Mouse (Mus musculus) lung, postnatal 36 days (tissue): ENCODE data around the gene Gm16451.
"Not testable (repeated sequence)": the region's sequence is repeated elsewhere in the genome, so short reads cannot be mapped to it uniquely, and the experiment has no call there.

Experiments used
- DNase-seq: peaks from one replicate; pipeline ENCODE4 v3.0.0; 2022; ENCODE audit warnings: mixed read lengths

The Gm16451 gene

DNA sequence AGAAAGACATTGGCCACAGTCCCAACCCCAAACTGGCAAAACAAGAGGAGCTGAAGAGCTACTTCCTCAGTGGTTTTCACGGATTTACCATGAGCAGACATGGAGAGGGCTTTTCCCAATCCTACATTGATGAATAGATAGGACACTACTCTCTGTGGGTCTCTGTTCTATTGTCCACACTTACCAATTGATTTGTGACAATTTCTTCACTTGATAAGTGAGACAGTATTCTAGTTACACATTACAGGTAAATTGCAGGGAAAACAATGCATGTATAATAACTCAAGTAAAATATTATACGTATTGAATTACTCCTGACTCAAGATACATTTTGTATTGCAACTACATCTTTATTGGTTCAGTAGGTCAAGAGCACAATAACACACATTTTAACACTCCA lies at the start of gene Gm16451:
TSS of gene Gm16451 (minus strand) at position 101 of the 400 bp plus-strand sequence.
- DNase-seq, result not testable (repeated sequence)

DNA sequence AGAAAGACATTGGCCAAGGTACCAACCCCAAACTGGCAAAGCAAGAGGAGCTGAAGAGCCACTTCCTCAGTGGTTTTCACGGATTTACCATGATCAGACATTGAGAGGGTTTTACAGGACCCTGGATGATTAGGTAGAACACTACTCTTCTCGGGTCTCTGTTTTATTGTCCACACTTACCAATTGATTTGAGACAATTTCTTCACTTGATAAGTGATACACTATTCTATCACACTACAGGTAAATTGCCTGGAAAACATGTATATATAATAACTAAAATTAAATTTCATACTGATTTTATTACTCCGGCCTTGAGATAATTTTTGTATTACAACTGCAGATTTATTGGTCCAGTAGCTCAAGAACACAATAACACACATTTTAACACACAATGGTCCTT lies 45.9 kb upstream of the Gm16451 start, which contains the start of gene Vmn1r142:
TSS of gene Vmn1r142 (minus strand) at position 101 of the 400 bp plus-strand sequence.
- not testable (repeated sequence) for DNase-seq

- not testable (repeated sequence) for DNase-seq
Observed at GRCm38 (mm10) chr7:22134641-22135040, 16.6 kb upstream of the Gm16451 start, which contains the start of gene Gm10666. Gm10666 (minus strand) TSS chr7:22134741.

GRCm38 (mm10) chr7:22068757-22069156 lies 49.3 kb downstream of the Gm16451 start, which contains the start of gene Vmn1r139:
Vmn1r139 (plus strand) TSS chr7:22069057.
- not testable (repeated sequence) for DNase-seq
